Mouse (Mus musculus) olfactory bulb, adult 2 months (tissue): Measurements from ENCODE around the gene Noxo1.

Experiments used
- CTCF ChIP-seq: fragments of 200-500 bp; IDR thresholded peaks from 2 replicates; pipeline ENCODE4 v1.5.1; 2012; ENCODE audit warnings: low read depth, mild to moderate bottlenecking, low read length, moderate library complexity; ENCODE audit not compliant: insufficient read depth
- POLR2A ChIP-seq: fragments of 200-500 bp; IDR thresholded peaks from 2 replicates; pipeline ENCODE4 v1.6.1; 2012; ENCODE audit warnings: mild to moderate bottlenecking, low read depth, low read length, moderate library complexity; ENCODE audit not compliant: insufficient read depth

DNA sequence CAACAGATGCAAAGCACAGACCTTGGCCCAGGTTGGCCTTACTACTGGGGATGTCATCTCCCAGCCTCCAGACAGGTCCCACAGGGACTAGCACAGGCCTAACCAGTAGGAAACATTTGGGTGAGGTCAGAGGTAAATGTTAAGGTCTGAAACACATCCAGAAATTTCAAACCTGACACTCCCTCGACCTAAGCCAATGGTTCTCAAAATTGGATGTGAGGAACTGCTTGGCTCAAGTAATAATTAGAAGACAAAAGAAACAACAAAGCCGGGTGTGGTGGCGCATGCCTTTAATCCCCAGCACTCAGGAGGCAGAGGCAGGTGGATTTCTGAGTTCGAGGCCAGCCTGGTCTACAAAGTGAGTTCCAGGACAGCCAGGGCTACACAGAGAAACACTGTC is 49.7 kb upstream of the Noxo1 start:
- TF ChIP-seq CTCF (no peak), POLR2A (no peak)
